Comparison of ENCODE assay signal across 8 mouse cellular contexts in genomic region chr17:34309683-34310385, GRCm38 (mm10). TPM values are rescaled to one million over a fixed set of nuclear protein-coding genes. Genes with fewer than 3 reads are reported as not detected.
DNase-seq lines count a peak whose midpoint lies in the region; TF ChIP-seq lines count a peak whose summit lies in the region.

No protein-coding gene starts in this region.

- peak overlapping the region; percentile 67 for H3K4me3 ChIP-seq in cortical plate, adult 2 months (ENCODE audit: insufficient read depth, low read length)
- H3K4me3 ChIP-seq in macrophage (ENCODE audit: inconsistent target) = peak overlapping the region; percentile 32

- no peak for TF ChIP-seq CTCF in cortical plate, adult 2 months (IDR thresholded peaks at IDR 0.05; ENCODE audit: extremely low read depth, insufficient read depth, low read length)

- intact Hi-C loops in gastrocnemius, postnatal 14 days (cut with DNase I; ENCODE audit: low total_unique reads) = no loop called here
- intact Hi-C loops in left cerebral cortex, postnatal 10 days (cut with DNase I) = no loop called here

- no peaks in the 10 kb centered on the region for H3K4me1 ChIP-seq in cortical plate, adult 2 months (ENCODE audit: control insufficient read depth, insufficient read depth, low read length)

- no peak overlapping the region for H3K27ac ChIP-seq in cortical plate, adult 2 months (ENCODE audit: insufficient read depth, low read length)
- H3K27ac ChIP-seq in macrophage = no peak overlapping the region

- peak; percentile 90 for TF ChIP-seq POLR2A in cortical plate, adult 2 months (IDR thresholded peaks at IDR 0.05; ENCODE audit: extremely low read depth, insufficient read depth, low read length)

- H3K36me3 ChIP-seq in macrophage (ENCODE audit: inconsistent target) = no peaks in the 10 kb centered on the region

- peak; percentile 52 for DNase-seq in adrenal gland, adult 8-10 months
- DNase-seq in gastrocnemius, postnatal 14 days = peak; percentile 71
- peak; percentile 61 for DNase-seq in induced T-regulatory cell, adult 2 months (ENCODE audit: low read depth)
- DNase-seq in left cerebral cortex, postnatal 10 days (ENCODE audit: extremely low spot score in 1 of 2, low spot score in 2 of 2) = peak; percentile 43 to 86
- DNase-seq in right cerebral cortex, adult 2 months (ENCODE audit: low spot score in 2 of 2) = peak; percentile 69 to 70
- DNase-seq in natural killer cell, adult 2 months (ENCODE audit: low spot score in 2 of 2) = no peak

- H3K79me2 ChIP-seq in macrophage (ENCODE audit: inconsistent target) = no peaks in the 10 kb centered on the region

- WGBS in macrophage (ENCODE audit: missing documents) = 42% methylated on average over 37 of the region's 38 CpGs

RNA-seq across cellular contexts. Expression of gene H2-Eb1, which starts 4.2 kb away (rescaled TPM):
- 100 to 1,000 TPM in 3 of 4 experiments, 10 to 100 TPM in 1; 83.6 to 191 (median 159) TPM for total RNA-seq in adrenal gland, adult 8-10 months (2022)
- 3.2 and 3.3 TPM in 2 replicates for polyA plus RNA-seq in cortical plate, adult 2 months (2012; rRNA removed)
- total RNA-seq in gastrocnemius, postnatal 14 days (2021) = 1 to 10 TPM; 2.8 to 3.7 TPM
- total RNA-seq in left cerebral cortex, postnatal 10 days (2021) = 1 to 10 TPM; 1.0 to 1.4 TPM
- 10 to 100 TPM in 20 of 26 experiments, 1 to 10 TPM in 6; 3.1 to 43.8 (median 14.2) TPM for total RNA-seq in macrophage (2018; cell fraction: chromatin; rRNA removed)
- total RNA-seq in macrophage (2018; cell fraction: cytosol; rRNA removed) = 100 to 1,000 TPM in 18 of 26 experiments, 10 to 100 TPM in 8; 72.0 to 167 (median 122) TPM
- 100 to 1,000 TPM in 20 of 26 experiments, 10 to 100 TPM in 6; 59.0 to 237 (median 136) TPM for total RNA-seq in macrophage (2018; cell fraction: nucleus; rRNA removed)
- polyA plus RNA-seq in macrophage (2018) = 73.4 to 224 TPM (median 73.4 TPM) in 3 replicates

RNA-seq across cellular contexts. Expression of gene H2-Eb2, which starts 15.6 kb away (rescaled TPM):
- not detected for total RNA-seq in adrenal gland, adult 8-10 months (2022)
- polyA plus RNA-seq in cortical plate, adult 2 months (2012; rRNA removed) = 0.04 TPM in 1 of 2 replicates, not detected in the other
- not detected for total RNA-seq in gastrocnemius, postnatal 14 days (2021)
- total RNA-seq in left cerebral cortex, postnatal 10 days (2021) = not detected
- total RNA-seq in macrophage (2018; cell fraction: chromatin; rRNA removed) = not detected
- under 1 TPM; 0.03 to 0.52 (median 0.16) TPM for total RNA-seq in macrophage (2018; cell fraction: cytosol; rRNA removed)
- under 1 TPM in 18 of 26 experiments, not detected in 8; 0.11 to 0.63 (median 0.27) TPM for total RNA-seq in macrophage (2018; cell fraction: nucleus; rRNA removed)
- 0.08 to 0.53 TPM (median 0.17 TPM) in 3 replicates for polyA plus RNA-seq in macrophage (2018)

RNA-seq across cellular contexts. Expression of gene H2-Aa, which starts 22.2 kb away (rescaled TPM):
- total RNA-seq in adrenal gland, adult 8-10 months (2022) = 100 to 1,000 TPM in 3 of 4 experiments, 10 to 100 TPM in 1; 77.6 to 181 (median 140) TPM
- 2.8 and 2.9 TPM in 2 replicates for polyA plus RNA-seq in cortical plate, adult 2 months (2012; rRNA removed)
- total RNA-seq in gastrocnemius, postnatal 14 days (2021) = 1 to 10 TPM; 2.8 to 3.9 TPM
- total RNA-seq in left cerebral cortex, postnatal 10 days (2021) = under 1 TPM; 0.71 TPM
- 10 to 100 TPM in 22 of 26 experiments, 1 to 10 TPM in 4; 4.4 to 78.3 (median 18.3) TPM for total RNA-seq in macrophage (2018; cell fraction: chromatin; rRNA removed)
- total RNA-seq in macrophage (2018; cell fraction: cytosol; rRNA removed) = 100 to 1,000 TPM in 24 of 26 experiments, 10 to 100 TPM in 2; 96.8 to 261 (median 173) TPM
- 100 to 1,000 TPM in 23 of 26 experiments, 10 to 100 TPM in 3; 44.4 to 288 (median 166) TPM for total RNA-seq in macrophage (2018; cell fraction: nucleus; rRNA removed)
- 116 to 315 TPM (median 141 TPM) in 3 replicates for polyA plus RNA-seq in macrophage (2018)

RNA-seq across cellular contexts. Expression of gene Btnl2, which starts 44.8 kb away (rescaled TPM):
- total RNA-seq in adrenal gland, adult 8-10 months (2022) = under 1 TPM; 0.40 to 0.90 (median 0.57) TPM
- not detected in 2 replicates for polyA plus RNA-seq in cortical plate, adult 2 months (2012; rRNA removed)
- under 1 TPM; 0.39 to 0.42 TPM for total RNA-seq in gastrocnemius, postnatal 14 days (2021)
- total RNA-seq in left cerebral cortex, postnatal 10 days (2021) = under 1 TPM; 0.43 to 0.87 TPM
- total RNA-seq in macrophage (2018; cell fraction: chromatin; rRNA removed) = 1 to 10 TPM in 2 of 26 experiments, under 1 TPM in 14, not detected in 10; 0.25 to 1.3 (median 0.33) TPM
- under 1 TPM in 24 of 26 experiments, not detected in 2; 0.03 to 0.19 (median 0.09) TPM for total RNA-seq in macrophage (2018; cell fraction: cytosol; rRNA removed)
- total RNA-seq in macrophage (2018; cell fraction: nucleus; rRNA removed) = under 1 TPM in 17 of 26 experiments, not detected in 9; 0.22 to 0.60 (median 0.39) TPM
- polyA plus RNA-seq in macrophage (2018) = 0.12 to 0.34 TPM (median 0.14 TPM) in 3 replicates

RNA-seq across cellular contexts. Expression of gene H2-Ab1, which starts 52.3 kb away (rescaled TPM):
- 100 to 1,000 TPM in 3 of 4 experiments, 10 to 100 TPM in 1; 62.4 to 146 (median 115) TPM for total RNA-seq in adrenal gland, adult 8-10 months (2022)
- 3.1 and 3.6 TPM in 2 replicates for polyA plus RNA-seq in cortical plate, adult 2 months (2012; rRNA removed)
- total RNA-seq in gastrocnemius, postnatal 14 days (2021) = 1 to 10 TPM; 2.8 to 3.1 TPM
- total RNA-seq in left cerebral cortex, postnatal 10 days (2021) = 1 to 10 TPM; 1.3 to 1.4 TPM
- 100 to 1,000 TPM in 1 of 26 experiments, 10 to 100 TPM in 23, 1 to 10 TPM in 2; 5.3 to 118 (median 27.4) TPM for total RNA-seq in macrophage (2018; cell fraction: chromatin; rRNA removed)
- total RNA-seq in macrophage (2018; cell fraction: cytosol; rRNA removed) = 100 to 1,000 TPM in 16 of 26 experiments, 10 to 100 TPM in 10; 51.8 to 189 (median 114) TPM
- total RNA-seq in macrophage (2018; cell fraction: nucleus; rRNA removed) = 100 to 1,000 TPM in 23 of 26 experiments, 10 to 100 TPM in 3; 50.6 to 338 (median 193) TPM
- polyA plus RNA-seq in macrophage (2018) = 88.0 to 180 TPM (median 145 TPM) in 3 replicates

Comparison
In these comparisons a context has a peak if more than half of its experiments do, and no peak if none do; other contexts are left out.
1. DNase-seq: peak in adrenal gland, adult 8-10 months (single experiment), gastrocnemius, postnatal 14 days (single experiment), induced T-regulatory cell, adult 2 months (single experiment), left cerebral cortex, postnatal 10 days (2 of 2) and right cerebral cortex, adult 2 months (2 of 2); none in natural killer cell, adult 2 months (0 of 2).
2. RNA of gene H2-Eb1, which starts 4.2 kb away (total RNA-seq): 83.6 to 191 TPM in adrenal gland, adult 8-10 months; 2.8 to 3.7 TPM in gastrocnemius, postnatal 14 days and 1.0 to 1.4 TPM in left cerebral cortex, postnatal 10 days; every median in the first group is over 10 times any median in the second.
3. RNA of gene H2-Aa, which starts 22.2 kb away (total RNA-seq): 77.6 to 181 TPM in adrenal gland, adult 8-10 months; 2.8 to 3.9 TPM in gastrocnemius, postnatal 14 days and 0.71 TPM in left cerebral cortex, postnatal 10 days; every median in the first group is over 10 times any median in the second.